Mouse (Mus musculus) embryonic facial prominence, embryonic 13.5 days (tissue): Measurements from ENCODE around the gene Snap25. TPM values are rescaled to one million over a fixed set of nuclear protein-coding genes. Genes with fewer than 3 reads are reported as not detected.

Source experiments
- ATAC-seq: fragments of 200-750 bp; cut with Nextera tagmentation; 2 replicates; pipeline ENCODE4 v1.8.0; 2017; ENCODE audit warnings: low read depth; ENCODE audit not compliant: insufficient number of reproducible peaks, insufficient read depth, low FRiP score, low TSS enrichment
- H3K27ac ChIP-seq: fragments of 300-500 bp; sonication (generic); 2 replicates; pipeline ENCODE4 v1.5.1; 2015; ENCODE audit warnings: moderate library complexity, mild to moderate bottlenecking, inconsistent platforms
- H3K27me3 ChIP-seq: fragments of 300-500 bp; sonication (generic); 2 replicates; pipeline ENCODE4 v1.6.1; 2015; ENCODE audit warnings: mild to moderate bottlenecking, inconsistent platforms
- H3K36me3 ChIP-seq: fragments of 300-500 bp; sonication (generic); 2 replicates; pipeline ENCODE4 v1.6.1; 2015; ENCODE audit warnings: mild to moderate bottlenecking, inconsistent platforms
- H3K4me1 ChIP-seq: fragments of 300-500 bp; sonication (generic); 2 replicates; pipeline ENCODE4 v1.6.1; 2015; ENCODE audit warnings: inconsistent platforms
- H3K4me2 ChIP-seq: fragments of 300-500 bp; sonication (generic); 2 replicates; pipeline ENCODE4 v1.6.1; 2015; ENCODE audit warnings: moderate library complexity, mild to moderate bottlenecking, inconsistent platforms
- H3K4me3 ChIP-seq: fragments of 300-500 bp; sonication (generic); 2 replicates; pipeline ENCODE4 v1.5.1; 2015; ENCODE audit warnings: mild to moderate bottlenecking, inconsistent platforms
- H3K9ac ChIP-seq: fragments of 300-500 bp; sonication (generic); 2 replicates; pipeline ENCODE4 v1.6.1; 2015; ENCODE audit warnings: mild to moderate bottlenecking, inconsistent platforms
- H3K9me3 ChIP-seq: fragments of 300-500 bp; sonication (generic); 2 replicates; pipeline ENCODE4 v1.6.1; 2016; ENCODE audit warnings: inconsistent platforms
- WGBS: fragments of 180-500 bp; shearing (Covaris S2); methylation state at CpG from one replicate; pipeline ENCODE4 v1.1.7; 2015; ENCODE audit warnings: mixed read lengths; 5-methylcytosine and 5-hydroxymethylcytosine counted together
- polyA plus RNA-seq: library from polyadenylated mRNA; unstranded; fragments of >200 nt; fragmentation: Nextera tagmentation; extraction: Ambion mirVana; gene quantifications from 2 replicates; pipeline ENCODE4 v1.2.1, GENCODE M21; 2015

Snap25 gene
- polyA plus RNA-seq, 1 experiment from 2014 or later, result 4.4 TPM

DNA sequence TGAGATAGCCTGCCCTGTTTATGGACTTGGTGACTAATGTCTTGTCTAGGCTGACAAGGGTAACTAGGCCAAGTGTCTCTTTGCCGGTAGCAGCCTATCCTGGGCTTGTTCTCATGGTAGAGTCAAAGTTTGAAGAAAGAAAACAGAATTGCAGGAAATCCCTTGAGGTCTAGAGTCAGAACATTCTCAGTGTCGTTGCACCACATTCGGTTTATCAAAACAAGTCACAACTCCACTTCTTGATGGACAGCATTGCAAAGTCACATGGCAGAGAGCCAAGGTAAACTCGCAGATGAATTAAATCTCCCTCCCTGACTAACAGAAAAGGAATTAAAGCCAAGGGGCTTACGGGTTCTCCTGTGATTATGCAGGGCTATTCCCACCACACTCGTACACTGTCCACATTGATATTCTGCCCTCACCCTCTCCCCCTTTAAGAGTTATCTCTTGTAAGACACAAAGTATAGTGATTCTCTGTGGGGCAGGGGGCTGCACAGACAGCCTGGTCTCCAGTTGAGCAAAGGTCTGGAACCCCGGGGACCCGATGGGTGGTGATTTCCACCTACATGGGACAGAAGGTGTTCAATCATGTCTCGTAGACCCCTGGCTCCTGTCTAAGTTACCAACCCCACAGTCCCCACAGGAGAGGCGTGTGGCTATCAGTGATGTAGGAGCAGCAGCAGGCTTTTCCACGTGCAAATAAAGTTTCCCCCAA, 30.9 kb upstream of the Snap25 start:
- H3K9ac ChIP-seq, result no peak overlapping the region
- no peak overlapping the region for H3K4me3 ChIP-seq
- no peaks in the 10 kb centered on the region for H3K9me3 ChIP-seq
- 65% methylated on average over 11 of the region's 11 CpGs for WGBS
- H3K27me3 ChIP-seq, result no peaks in the 10 kb centered on the region
- no peaks in the 10 kb centered on the region for H3K36me3 ChIP-seq
- peaks cover 20% of the 10 kb centered on the region for H3K4me1 ChIP-seq
- no peak overlapping the region for H3K27ac ChIP-seq
- H3K4me2 ChIP-seq, result no peak overlapping the region
- ATAC-seq, result no peak

DNA sequence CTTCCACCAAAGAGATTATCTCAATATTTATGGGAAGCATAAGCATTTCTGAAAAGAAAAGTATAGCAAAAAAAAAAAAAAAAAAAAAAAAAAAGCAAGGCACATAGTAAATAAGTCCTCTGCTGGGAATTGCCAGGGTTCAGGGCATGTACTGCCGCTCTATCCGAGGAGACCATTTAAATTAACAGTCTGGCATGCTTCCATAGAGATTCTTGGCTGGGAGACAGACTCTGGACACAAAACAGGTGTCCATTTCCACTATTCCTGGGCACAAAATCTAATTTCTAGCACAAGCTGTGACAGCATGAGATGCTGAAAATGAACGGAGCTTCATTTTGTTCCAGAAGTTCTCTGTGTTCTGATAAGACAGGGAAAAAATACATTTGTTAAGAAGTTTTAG, 27.1 kb upstream of the Snap25 start:
- no peak for ATAC-seq

GRCm38 (mm10) chr2:136687316-136687715, 25.9 kb upstream of the Snap25 start:
- Histone ChIP-seq H3K27me3 (no peaks in the 10 kb centered on the region), H3K27ac (no peak overlapping the region), H3K4me2 (no peak overlapping the region), H3K4me1 (no peaks in the 10 kb centered on the region), H3K36me3 (no peaks in the 10 kb centered on the region), H3K9ac (no peak overlapping the region), H3K9me3 (no peaks in the 10 kb centered on the region), H3K4me3 (no peak overlapping the region)
- no peak for ATAC-seq
- WGBS, result 88% methylated on average over 4 of the region's 4 CpGs

More for the DNA sequence above, 27.1 kb upstream of the Snap25 start:
- Histone ChIP-seq H3K27ac (no peak overlapping the region), H3K4me2 (no peak overlapping the region), H3K9ac (no peak overlapping the region), H3K9me3 (no peaks in the 10 kb centered on the region), H3K4me3 (no peak overlapping the region), H3K4me1 (no peaks in the 10 kb centered on the region), H3K36me3 (no peaks in the 10 kb centered on the region), H3K27me3 (no peaks in the 10 kb centered on the region)
- WGBS, result 50% methylated on average over 3 of the region's 3 CpGs

DNA sequence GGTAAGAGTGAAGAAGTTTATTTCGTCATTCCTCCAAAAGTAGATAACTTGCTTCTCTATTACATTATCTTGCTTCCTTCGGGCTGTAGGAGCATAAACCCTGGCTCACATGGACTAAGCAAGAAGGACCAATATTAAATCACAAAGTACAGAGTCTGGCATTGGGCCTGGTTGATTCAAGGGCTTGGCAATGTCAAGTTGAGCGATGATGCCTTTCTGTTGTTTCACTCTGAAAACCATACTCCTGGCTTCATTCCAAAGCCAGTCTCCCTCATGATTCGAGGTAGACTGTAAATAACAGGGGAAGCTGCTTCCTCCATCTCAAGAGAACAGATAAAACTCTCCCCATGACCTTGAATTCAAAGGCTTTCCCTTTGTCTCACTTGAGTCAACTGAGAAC, 23.8 kb upstream of the Snap25 start:
- H3K27me3 ChIP-seq, result no peaks in the 10 kb centered on the region
- H3K4me2 ChIP-seq, result no peak overlapping the region
- WGBS, result 69% methylated on average over 4 of the region's 4 CpGs
- H3K9ac ChIP-seq, result no peak overlapping the region
- H3K4me1 ChIP-seq, result no peaks in the 10 kb centered on the region
- no peak overlapping the region for H3K4me3 ChIP-seq
- no peaks in the 10 kb centered on the region for H3K9me3 ChIP-seq
- no peaks in the 10 kb centered on the region for H3K36me3 ChIP-seq
- no peak for ATAC-seq
- H3K27ac ChIP-seq, result no peak overlapping the region

DNA sequence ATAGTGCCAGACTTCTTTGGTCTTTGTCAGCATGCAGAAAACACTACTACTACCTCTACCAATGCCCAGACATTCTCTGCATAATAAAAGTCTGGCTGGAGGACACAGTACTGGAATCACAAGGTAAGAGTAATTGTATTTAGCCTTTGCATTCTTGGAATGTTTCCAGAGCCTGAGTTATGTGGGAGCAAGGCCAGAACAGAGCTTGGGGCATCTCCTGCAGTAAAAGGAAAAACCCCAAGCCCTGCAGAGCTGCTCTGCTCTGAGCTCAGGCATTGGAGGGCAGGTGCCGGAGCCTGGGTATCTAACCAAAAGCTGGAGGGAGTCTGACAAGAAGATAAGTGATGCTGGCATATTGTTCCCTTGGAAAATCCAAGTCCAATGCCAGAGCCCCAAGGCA, 21.6 kb upstream of the Snap25 start:
- WGBS, result 80% methylated on average over 1 of the region's 1 CpGs
- H3K4me3 ChIP-seq, result no peak overlapping the region
- no peaks in the 10 kb centered on the region for H3K36me3 ChIP-seq

DNA sequence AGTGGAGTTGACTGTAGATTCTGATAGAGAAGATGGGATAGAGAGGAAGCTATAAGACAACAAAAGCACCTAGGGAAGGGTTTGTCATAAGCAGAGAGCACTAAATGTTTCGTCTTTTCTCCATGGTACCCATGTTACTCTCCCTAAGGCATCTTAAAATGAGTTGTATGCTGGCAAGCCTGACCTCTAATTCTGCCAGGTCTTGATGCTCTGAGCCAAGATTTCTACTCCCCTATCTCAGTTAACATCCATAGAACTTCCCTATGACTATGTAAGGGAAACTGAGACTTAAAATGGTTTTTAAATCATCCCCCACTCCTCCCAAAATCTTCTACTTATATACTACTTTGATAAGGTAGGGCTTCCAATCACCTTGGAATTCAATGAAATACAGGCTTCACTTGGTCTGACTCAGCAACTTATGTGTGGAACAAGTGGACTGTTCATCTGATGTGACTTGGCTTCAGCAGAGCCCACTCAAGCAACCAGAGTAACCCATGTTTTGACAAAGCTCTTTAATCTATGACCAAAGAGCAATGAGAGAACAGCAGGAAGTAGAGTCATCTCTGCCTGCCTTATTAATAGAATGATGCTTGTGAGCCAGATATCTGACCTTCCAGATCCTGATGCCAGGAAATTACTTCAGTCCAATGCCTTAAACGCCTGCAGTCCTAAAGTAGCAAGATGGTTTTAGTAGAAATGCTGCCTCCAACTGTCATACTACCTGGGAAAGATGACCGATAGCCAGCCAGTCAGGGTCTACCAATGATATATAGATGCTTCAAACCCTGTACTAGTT, 13.6 kb upstream of the Snap25 start:
- H3K9me3 ChIP-seq, result no peaks in the 10 kb centered on the region
- no peak overlapping the region for H3K27ac ChIP-seq
- no peaks in the 10 kb centered on the region for H3K4me1 ChIP-seq
- no peak for ATAC-seq
- no peak overlapping the region for H3K9ac ChIP-seq
- 76% methylated on average over 3 of the region's 3 CpGs for WGBS
- H3K4me3 ChIP-seq, result no peak overlapping the region
- H3K36me3 ChIP-seq, result no peaks in the 10 kb centered on the region
- H3K27me3 ChIP-seq, result no peaks in the 10 kb centered on the region
- no peak overlapping the region for H3K4me2 ChIP-seq

More for the DNA sequence above, 21.6 kb upstream of the Snap25 start:
- Histone ChIP-seq H3K4me2 (no peak overlapping the region), H3K9me3 (no peaks in the 10 kb centered on the region), H3K27ac (no peak overlapping the region), H3K27me3 (no peaks in the 10 kb centered on the region), H3K9ac (no peak overlapping the region), H3K4me1 (no peaks in the 10 kb centered on the region)
- ATAC-seq, result no peak

- Histone ChIP-seq H3K4me2 (no peak overlapping the region), H3K9ac (no peak overlapping the region), H3K4me1 (no peaks in the 10 kb centered on the region), H3K9me3 (no peaks in the 10 kb centered on the region), H3K27ac (no peak overlapping the region), H3K27me3 (no peaks in the 10 kb centered on the region), H3K36me3 (no peaks in the 10 kb centered on the region), H3K4me3 (no peak overlapping the region)
- WGBS, result 63% methylated on average over 2 of the region's 2 CpGs
- ATAC-seq, result no peak
Observed at GRCm38 (mm10) chr2:136703376-136703775, 9.9 kb upstream of the Snap25 start.

- H3K27me3 ChIP-seq, result peaks cover 36% of the 10 kb centered on the region
- H3K27ac ChIP-seq, result no peak overlapping the region
- H3K4me3 ChIP-seq, result no peak overlapping the region
- ATAC-seq, result no peak
- H3K4me2 ChIP-seq, result no peak overlapping the region
- H3K4me1 ChIP-seq, result peaks cover 18% of the 10 kb centered on the region
- H3K9me3 ChIP-seq, result no peaks in the 10 kb centered on the region
- H3K36me3 ChIP-seq, result no peaks in the 10 kb centered on the region
- WGBS, result 45% methylated on average over 3 of the region's 3 CpGs
- no peak overlapping the region for H3K9ac ChIP-seq
Observed at GRCm38 (mm10) chr2:136711155-136711554, 2.1 kb upstream of the Snap25 start.

GRCm38 (mm10) chr2:136711746-136712440, 1.4 kb upstream of the Snap25 start:
- no peaks in the 10 kb centered on the region for H3K9me3 ChIP-seq
- peaks cover 18% of the 10 kb centered on the region for H3K4me1 ChIP-seq
- H3K9ac ChIP-seq, result no peak overlapping the region
- peak overlapping the region; percentile 42 for H3K4me3 ChIP-seq
- H3K27me3 ChIP-seq, result peaks cover 36% of the 10 kb centered on the region
- H3K4me2 ChIP-seq, result peak overlapping the region; percentile 70
- H3K36me3 ChIP-seq, result no peaks in the 10 kb centered on the region
- ATAC-seq, result no peak
- WGBS, result 3% methylated on average over 26 of the region's 28 CpGs
- H3K27ac ChIP-seq, result no peak overlapping the region

DNA sequence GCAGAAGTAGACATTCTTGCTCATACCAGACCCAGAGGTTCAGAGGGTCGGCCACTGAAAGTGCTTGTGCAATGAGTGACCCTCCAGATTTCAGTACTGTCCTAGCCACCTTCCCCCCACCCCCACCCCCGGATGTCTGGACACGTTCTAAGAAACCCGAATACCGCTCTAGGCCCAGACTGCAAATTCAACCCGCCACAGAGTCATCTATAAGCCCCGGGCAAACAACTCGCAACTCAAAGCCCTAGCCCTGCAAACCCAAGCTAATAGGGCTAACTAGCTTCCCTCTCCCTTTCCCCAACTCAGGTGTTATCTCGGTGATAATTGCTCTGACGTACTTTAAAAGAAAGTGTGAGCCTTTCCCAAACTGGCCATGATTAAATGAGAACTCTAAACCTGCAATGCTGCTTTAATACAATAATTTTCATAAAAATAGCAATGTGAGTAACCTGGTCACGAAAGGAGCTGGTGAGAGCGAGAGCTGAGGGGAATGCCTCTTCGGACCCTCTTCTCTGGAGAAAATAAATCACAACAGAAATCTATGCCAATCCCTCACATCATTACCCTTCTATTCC, 725 bp upstream of the Snap25 start:
- Histone ChIP-seq H3K27me3 (peaks cover 36% of the 10 kb centered on the region), H3K27ac (no peak overlapping the region), H3K4me3 (peak overlapping the region; percentile 42), H3K36me3 (no peaks in the 10 kb centered on the region), H3K9me3 (no peaks in the 10 kb centered on the region), H3K4me2 (peak overlapping the region; percentile 70), H3K9ac (no peak overlapping the region), H3K4me1 (peaks cover 18% of the 10 kb centered on the region)
- ATAC-seq, result no peak
- 1% methylated on average over 13 of the region's 13 CpGs for WGBS

- H3K4me3 ChIP-seq, result peak overlapping the region; percentile 42
Observed at GRCm38 (mm10) chr2:136714008-136714411, 757 bp downstream of the Snap25 start.

More at GRCm38 (mm10) chr2:136714008-136714411, 757 bp downstream of the Snap25 start:
- Histone ChIP-seq H3K27ac (no peak overlapping the region), H3K27me3 (peaks cover 36% of the 10 kb centered on the region), H3K9ac (no peak overlapping the region), H3K36me3 (no peaks in the 10 kb centered on the region), H3K4me2 (peak overlapping the region; percentile 70), H3K4me1 (peaks cover 18% of the 10 kb centered on the region), H3K9me3 (no peaks in the 10 kb centered on the region)
- WGBS, result under 1% methylated on average over 22 of the region's 22 CpGs
- ATAC-seq, result peak; percentile 81; the same call in 1 of the 2 replicates
